Mouse (Mus musculus) spleen, adult 2 months (tissue): ENCODE results near the gene Efna5.

Experiments used
- CTCF ChIP-seq: fragments of 200-500 bp; IDR thresholded peaks from 2 replicates; pipeline ENCODE4 v1.5.1; 2011; ENCODE audit warnings: mild to moderate bottlenecking, inconsistent platforms; ENCODE audit not compliant: insufficient read depth, insufficient read length, insufficient replicate concordance; ENCODE audit errors: extremely low read depth
- POLR2A ChIP-seq: fragments of 200-500 bp; IDR thresholded peaks from 2 replicates; pipeline ENCODE4 v1.6.1; 2011; ENCODE audit warnings: low read depth, low read length, inconsistent platforms

GRCm38 (mm10) chr17:62851268-62851667 is 29.8 kb downstream of the Efna5 start:
- TF ChIP-seq POLR2A: no peak
- no peak for TF ChIP-seq CTCF
